ENCODE assay signal across 23 mouse cellular contexts in genomic region chr6:108467597-108467996, GRCm38 (mm10).
A peak's percentile ranks its signal among the peaks of the same experiment; 100 is the strongest.
DNase-seq lines count a peak whose midpoint lies in the region; ATAC-seq and TF ChIP-seq lines count a peak whose summit lies in the region.
"Had no signal": no experiment of that assay in that cellular context is flagged by ENCODE, and none has a peak within 500 bp of the region (broad histone marks: within the 10 kb centered on the region; RNA-seq: fewer than 3 reads in every experiment).

No protein-coding gene starts in this region.

- H3K27ac ChIP-seq in gastrocnemius, adult 2 months, result peak overlapping the region; percentile 90
- H3K27ac ChIP-seq in kidney, adult 2 months (ENCODE audit: insufficient read depth, low read depth, low read length), result no peak overlapping the region
- no peak overlapping the region for H3K27ac ChIP-seq in kidney, embryonic 16.5 days (ENCODE audit: low read length)
- H3K27ac ChIP-seq in kidney, embryonic 15.5 days, result no peak overlapping the region
- H3K27ac ChIP-seq: embryonic facial prominence, embryonic 15.5 days; heart, adult 2 months; hindbrain, embryonic 12.5 days; midbrain, embryonic 10.5 days; neural tube, embryonic 13.5 days had no signal

- peaks cover 23% of the 10 kb centered on the region; the same call in 1 of the 2 replicates for H3K4me1 ChIP-seq in kidney, adult 2 months (ENCODE audit: control insufficient read depth, insufficient read depth, low read length)
- peaks cover 10% of the 10 kb centered on the region; the same call in 1 of the 2 replicates for H3K4me1 ChIP-seq in kidney, embryonic 16.5 days (ENCODE audit: insufficient read depth, low read length)
- H3K4me1 ChIP-seq in kidney, embryonic 15.5 days, result peaks cover 14% of the 10 kb centered on the region
- H3K4me1 ChIP-seq: embryonic facial prominence, embryonic 15.5 days had no signal

- WGBS in kidney, adult 2 months, result 52% methylated on average over 6 of the region's 6 CpGs
- WGBS in kidney, embryonic 16.5 days, result 35% methylated on average over 6 of the region's 6 CpGs
- WGBS in kidney, embryonic 15.5 days, result 46% methylated on average over 6 of the region's 6 CpGs

- H3K4me2 ChIP-seq in kidney, embryonic 16.5 days (replicated peaks; ENCODE audit: low read depth, low read length), result no peak overlapping the region
- H3K4me2 ChIP-seq in kidney, embryonic 15.5 days, result no peak overlapping the region
- H3K4me2 ChIP-seq: embryonic facial prominence, embryonic 15.5 days; hindbrain, embryonic 12.5 days; neural tube, embryonic 13.5 days had no signal

- no peak overlapping the region for H3K9ac ChIP-seq in kidney, embryonic 16.5 days (replicated peaks; ENCODE audit: low read length)
- H3K9ac ChIP-seq in kidney, embryonic 15.5 days, result no peak overlapping the region
- H3K9ac ChIP-seq: embryonic facial prominence, embryonic 15.5 days; hindbrain, embryonic 12.5 days; neural tube, embryonic 13.5 days had no signal

- H3K9me3 ChIP-seq in kidney, embryonic 16.5 days (ENCODE audit: low read length), result no peaks in the 10 kb centered on the region
- H3K9me3 ChIP-seq in kidney, embryonic 15.5 days (replicated peaks), result no peaks in the 10 kb centered on the region
- H3K9me3 ChIP-seq: embryonic facial prominence, embryonic 15.5 days; hindbrain, embryonic 12.5 days; midbrain, embryonic 10.5 days; neural tube, embryonic 13.5 days had no signal

- TF ChIP-seq CTCF in gastrocnemius, adult 2 months (IDR thresholded peaks at IDR 0.05), result no peak
- no peak for TF ChIP-seq CTCF in kidney, adult 2 months (conservative IDR thresholded peaks at IDR 0.05; ENCODE audit: insufficient read depth, insufficient read length, low read depth, low read length)

- no peak for ATAC-seq in kidney, embryonic 16.5 days (ENCODE audit: low FRiP score, low TSS enrichment)
- ATAC-seq in kidney, embryonic 15.5 days (replicated peaks; ENCODE audit: low FRiP score), result peak; percentile 18; the same call in 1 of the 2 replicates
- ATAC-seq: activated CD4-positive, CD25-positive, alpha-beta regulatory T cell, adult 4 months; forebrain, embryonic 14.5 days; midbrain, embryonic 16.5 days had no signal

- H3K36me3 ChIP-seq in kidney, adult 2 months (ENCODE audit: control insufficient read depth, insufficient read depth, low read length), result peaks cover 3% of the 10 kb centered on the region; the same call in 1 of the 2 replicates
- H3K36me3 ChIP-seq in kidney, embryonic 16.5 days (ENCODE audit: insufficient read depth, low read length), result peaks cover 6% of the 10 kb centered on the region; the same call in 1 of the 2 replicates
- H3K36me3 ChIP-seq in kidney, embryonic 15.5 days, result peaks cover 4% of the 10 kb centered on the region
- H3K36me3 ChIP-seq: embryonic facial prominence, embryonic 15.5 days; hindbrain, embryonic 12.5 days; midbrain, embryonic 10.5 days; neural tube, embryonic 13.5 days had no signal

- intact Hi-C loops in gastrocnemius, adult 2 months (cut with DNase I), result loop anchor here (5.0 kb wide), 1 partner anchor 40 kb away; no protein-coding TSS in a partner anchor

- DNase-seq in gastrocnemius, adult 2 months, result no peak
- DNase-seq in gastrocnemius, adult 8-10 months (ENCODE audit: low spot score in 2 of 2), result no peak
- DNase-seq in kidney, adult 2 months, result peak; percentile 60
- DNase-seq in kidney, postnatal 25 days, result peak; percentile 52 to 55
- no peak for DNase-seq in frontal cortex, postnatal 10 days (ENCODE audit: low spot score in 2 of 2)
- DNase-seq: adrenal gland, postnatal 36 days; cerebellum, adult 11 months; cerebellum, postnatal 36 days; embryo, embryonic 11 days; gastrocnemius, postnatal 14 days; left cerebral cortex, postnatal 4 days; retina, postnatal 1 day had no signal

- no peak overlapping the region; the same call in 1 of the 2 replicates for H3K4me3 ChIP-seq in gastrocnemius, adult 2 months
- no peak overlapping the region for H3K4me3 ChIP-seq in kidney, adult 2 months (ENCODE audit: insufficient read depth, low read depth, low read length)
- no peak overlapping the region for H3K4me3 ChIP-seq in kidney, embryonic 16.5 days (ENCODE audit: low read length)
- H3K4me3 ChIP-seq in kidney, embryonic 15.5 days (replicated peaks), result no peak overlapping the region
- H3K4me3 ChIP-seq: embryonic facial prominence, embryonic 15.5 days; heart, adult 2 months; hindbrain, embryonic 12.5 days; midbrain, embryonic 10.5 days; myocyte; neural tube, embryonic 13.5 days had no signal

- no peaks in the 10 kb centered on the region for H3K27me3 ChIP-seq in kidney, adult 2 months (replicated peaks; ENCODE audit: control insufficient read depth, insufficient read depth, low read length)
- no peaks in the 10 kb centered on the region for H3K27me3 ChIP-seq in kidney, embryonic 16.5 days (ENCODE audit: insufficient read depth, low read length)
- H3K27me3 ChIP-seq in kidney, embryonic 15.5 days, result no peaks in the 10 kb centered on the region
- H3K27me3 ChIP-seq: embryonic facial prominence, embryonic 15.5 days; hindbrain, embryonic 12.5 days; neural tube, embryonic 13.5 days had no signal

- no peak for TF ChIP-seq POLR2A in kidney, adult 2 months (IDR thresholded peaks at IDR 0.05; ENCODE audit: low read depth, low read length)

Comparison
In these comparisons a context has a peak if more than half of its experiments do, and no peak if none do; other contexts are left out.
1. DNase-seq: peak in kidney, adult 2 months (single experiment) and kidney, postnatal 25 days (2 of 2); none in gastrocnemius, adult 2 months (single experiment), gastrocnemius, adult 8-10 months (0 of 2) and frontal cortex, postnatal 10 days (0 of 2).